Mouse (Mus musculus) liver, adult (tissue): Measurements from ENCODE around the gene Bhlha15.

Experiments
- GATA4 ChIP-seq: IDR thresholded peaks from 2 replicates; pipeline ENCODE4 v1.6.1; 2014; ENCODE audit warnings: mild to moderate bottlenecking, low read length; ENCODE audit not compliant: insufficient replicate concordance

The Bhlha15 gene

GRCm38 (mm10) chr5:144182542-144183247, 7.4 kb upstream of the Bhlha15 start:
- TF ChIP-seq GATA4: no peak

DNA sequence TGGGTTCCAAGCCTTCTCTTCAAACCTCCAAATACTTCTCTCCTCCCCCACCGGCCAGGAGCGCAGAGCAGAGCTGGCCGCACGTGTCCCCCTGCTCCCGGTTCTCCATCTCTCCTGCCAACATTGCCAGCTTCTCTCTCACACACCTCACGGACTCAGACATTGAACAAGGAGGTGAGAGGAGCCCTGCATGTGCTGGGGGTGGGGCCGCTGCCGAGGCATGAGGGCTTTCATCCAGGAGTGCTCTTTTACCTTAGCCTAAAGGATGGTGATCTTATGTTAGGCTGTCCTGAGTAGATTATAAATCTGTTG, 6.9 kb upstream of the Bhlha15 start:
- no peak for TF ChIP-seq GATA4

DNA sequence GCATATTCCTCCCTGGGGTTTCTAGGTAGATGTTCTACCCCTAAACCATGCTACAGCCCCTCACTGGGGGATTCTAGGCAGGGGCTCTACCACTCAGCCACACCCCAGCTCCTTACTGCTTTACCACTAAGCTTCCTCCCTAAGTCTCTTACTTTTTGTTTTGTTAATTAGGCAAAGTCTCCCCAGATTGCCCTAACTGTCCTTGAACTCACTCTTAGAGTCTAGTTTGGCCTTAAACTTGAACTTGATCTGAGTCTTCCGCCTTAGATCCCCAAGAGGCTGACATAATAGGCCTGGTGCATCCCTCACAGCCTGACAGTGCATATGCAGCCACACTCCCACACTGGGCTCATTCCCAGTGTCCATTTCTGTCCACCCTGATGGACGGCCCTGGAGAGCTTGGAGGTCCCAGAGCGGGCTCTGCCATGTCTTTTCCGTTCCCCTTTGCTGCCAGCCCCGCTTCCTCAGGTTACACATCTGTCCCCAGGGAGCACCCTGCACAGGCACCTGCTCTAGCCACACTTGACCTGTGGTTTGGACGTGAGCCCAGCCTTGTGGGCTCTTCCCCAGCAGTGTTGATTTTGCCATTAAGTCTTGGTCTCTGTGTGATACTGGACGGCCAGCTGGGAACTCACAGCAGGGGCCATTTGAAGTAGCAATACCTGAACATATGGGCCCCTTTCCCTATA, 6.3 kb upstream of the Bhlha15 start:
- TF ChIP-seq GATA4: no peak

- TF ChIP-seq GATA4: no peak
Measured at GRCm38 (mm10) chr5:144184350-144185045, 5.6 kb upstream of the Bhlha15 start.

GRCm38 (mm10) chr5:144188422-144188821, 1.7 kb upstream of the Bhlha15 start:
- no peak for TF ChIP-seq GATA4

DNA sequence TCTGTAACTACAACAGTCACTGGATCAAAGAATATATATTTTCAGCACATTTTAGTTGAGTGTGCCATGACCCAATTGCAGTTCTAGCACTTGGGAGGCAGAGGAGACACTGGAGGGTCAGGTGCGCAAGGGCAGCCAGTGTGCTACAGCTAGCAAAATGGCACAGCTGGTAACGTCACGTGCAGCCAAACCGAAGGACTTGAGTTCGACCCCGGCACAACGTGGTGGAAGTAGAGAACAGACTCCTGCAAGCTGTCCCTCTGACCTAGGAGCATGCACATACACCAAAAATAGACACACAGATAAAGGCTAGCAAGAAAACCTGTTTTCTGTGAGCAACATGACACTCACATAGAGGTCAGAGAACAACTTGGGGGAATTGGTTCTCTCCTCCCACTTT, 759 bp upstream of the Bhlha15 start:
- TF ChIP-seq GATA4: no peak

- no peak for TF ChIP-seq GATA4
Measured at GRCm38 (mm10) chr5:144191026-144191425, 940 bp downstream of the Bhlha15 start.

DNA sequence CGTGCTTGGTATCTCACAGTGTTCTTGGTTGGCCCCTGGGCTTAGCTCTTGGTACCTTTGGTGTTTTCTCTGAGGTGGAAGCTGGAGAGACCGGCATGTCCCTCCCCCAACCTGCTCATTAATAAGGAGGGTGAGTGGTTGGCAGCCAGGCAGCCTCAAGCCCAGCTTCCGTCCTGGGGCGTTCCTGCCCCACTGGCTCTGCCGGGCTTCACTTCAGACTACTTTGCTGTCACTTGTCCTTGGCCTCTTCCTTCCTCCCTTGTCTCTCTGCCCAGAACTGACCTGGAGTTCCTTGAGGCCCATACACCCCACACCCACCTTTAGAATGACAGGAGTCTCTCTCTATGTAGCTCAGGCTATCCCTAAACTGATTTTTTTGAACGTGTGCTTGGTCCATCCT, 2.6 kb downstream of the Bhlha15 start:
- TF ChIP-seq GATA4: no peak

DNA sequence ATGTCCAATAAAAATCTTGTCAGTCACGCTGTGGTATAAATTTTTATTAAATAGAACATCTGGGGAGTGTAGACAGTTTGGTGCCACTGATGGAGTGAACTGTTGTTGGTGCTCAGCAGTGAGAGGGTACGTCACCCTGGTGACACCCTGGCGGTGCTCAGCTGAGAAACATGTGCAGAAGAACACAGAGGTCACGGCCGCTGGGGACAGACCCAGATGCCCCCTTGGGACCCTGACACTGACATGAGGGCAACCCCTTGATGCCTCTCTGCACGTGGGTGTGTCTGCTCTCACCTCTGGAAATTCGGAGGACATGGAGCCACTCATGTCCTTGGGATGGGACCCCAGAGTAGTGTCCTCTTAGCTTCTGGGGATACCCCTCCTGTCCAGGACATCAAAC, 4.3 kb downstream of the Bhlha15 start:
- no peak for TF ChIP-seq GATA4

DNA sequence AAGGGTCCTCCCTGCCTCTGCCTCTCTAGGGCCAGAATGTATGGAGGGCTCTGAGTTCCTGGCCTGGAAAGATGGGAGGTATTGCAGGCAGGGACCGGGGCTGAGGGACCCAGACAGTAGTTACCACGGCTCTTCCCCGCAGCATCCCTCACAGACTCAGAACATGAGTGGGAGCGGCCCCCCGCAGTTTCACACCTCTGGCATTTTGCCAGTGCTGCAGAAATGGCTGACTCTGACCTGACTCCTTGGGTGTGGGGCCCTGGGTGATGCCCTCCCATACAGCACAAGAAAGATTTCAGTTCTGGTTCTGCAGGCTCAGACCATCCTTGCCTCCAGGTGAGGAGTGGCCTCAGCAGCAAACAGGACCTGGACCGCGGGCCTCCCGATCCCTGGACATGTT, 5.5 kb downstream of the Bhlha15 start:
- TF ChIP-seq GATA4: no peak

- no peak for TF ChIP-seq GATA4
Measured at GRCm38 (mm10) chr5:144200616-144201015, 10.5 kb downstream of the Bhlha15 start.

- no peak for TF ChIP-seq GATA4
Measured at GRCm38 (mm10) chr5:144202430-144202829, 12.3 kb downstream of the Bhlha15 start.

- no peak for TF ChIP-seq GATA4
Measured at GRCm38 (mm10) chr5:144203398-144203959, 13.4 kb downstream of the Bhlha15 start.

DNA sequence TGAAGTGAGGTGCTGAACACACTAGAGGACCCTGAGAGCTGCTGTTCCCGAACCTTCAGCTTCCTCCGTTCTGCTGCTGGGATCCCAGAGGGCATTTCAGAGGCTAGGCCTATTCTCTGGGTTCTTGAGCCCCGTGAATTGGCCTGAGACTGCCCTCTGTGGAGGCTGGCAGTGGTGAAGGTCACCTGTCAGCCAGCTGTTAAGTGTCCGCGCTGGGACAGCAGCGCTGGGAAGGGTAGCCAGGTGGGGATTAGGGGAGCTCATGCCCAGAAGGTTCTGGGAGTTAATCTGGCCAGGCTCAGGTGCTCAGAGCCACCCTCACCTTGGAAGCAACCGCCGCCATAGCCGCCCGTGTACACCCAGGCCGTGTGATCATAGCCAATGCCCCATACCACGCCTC, 14.2 kb downstream of the Bhlha15 start:
- no peak for TF ChIP-seq GATA4

DNA sequence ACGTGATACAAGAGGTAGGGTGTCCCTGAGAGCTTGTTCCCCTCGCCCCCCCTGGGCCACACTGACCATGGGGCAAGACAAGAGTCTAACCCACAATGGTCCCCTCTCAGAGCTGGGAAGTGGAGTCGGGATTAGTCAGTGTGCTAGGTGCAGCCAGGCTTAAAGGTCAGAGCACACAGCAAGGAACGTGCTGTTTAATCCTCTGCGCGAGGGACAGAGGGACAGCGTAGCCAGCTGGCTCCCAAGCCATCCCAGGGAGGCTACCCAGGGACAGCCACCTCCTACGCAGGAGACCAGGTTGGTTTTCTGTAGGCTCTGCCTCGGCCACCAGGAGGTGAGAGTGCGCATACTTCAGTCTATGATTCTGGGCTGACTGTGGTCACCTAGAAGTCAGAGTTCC, 14.8 kb downstream of the Bhlha15 start:
- no peak for TF ChIP-seq GATA4

GRCm38 (mm10) chr5:144206069-144206468, 16.0 kb downstream of the Bhlha15 start:
- TF ChIP-seq GATA4: no peak
